Mouse (Mus musculus): ENCODE data around the gene Coro2b.

Gene Coro2b

GRCm38 (mm10) chr9:62394163-62394562, 142.7 kb downstream of the Coro2b start:
- DNase-seq (ENCODE audit: low spot score in 2 of 2), result no peak

GRCm38 (mm10) chr9:62393531-62393930, 143.3 kb downstream of the Coro2b start:
- no peak for DNase-seq (ENCODE audit: low spot score in 2 of 2)

GRCm38 (mm10) chr9:62389735-62390134, 147.1 kb downstream of the Coro2b start:
- no peak for DNase-seq (ENCODE audit: low spot score in 2 of 2)

GRCm38 (mm10) chr9:62385727-62386518, 150.9 kb downstream of the Coro2b start:
- no peak for DNase-seq (ENCODE audit: low spot score in 2 of 2)

GRCm38 (mm10) chr9:62385062-62385461, 151.8 kb downstream of the Coro2b start:
- DNase-seq (ENCODE audit: low spot score in 2 of 2), result no peak

- no peak for DNase-seq (ENCODE audit: low spot score in 2 of 2)
These were observed 154.2 kb downstream of the Coro2b start for GRCm38 (mm10) chr9:62382519-62383084.

GRCm38 (mm10) chr9:62381402-62381913, 155.4 kb downstream of the Coro2b start:
- DNase-seq (ENCODE audit: low spot score in 2 of 2), result no peak

GRCm38 (mm10) chr9:62380351-62380750, 156.5 kb downstream of the Coro2b start:
- no peak for DNase-seq (ENCODE audit: low spot score in 2 of 2)

- DNase-seq (ENCODE audit: low spot score in 2 of 2), result no peak
These were observed 158.9 kb downstream of the Coro2b start for GRCm38 (mm10) chr9:62377897-62378296.

GRCm38 (mm10) chr9:62374276-62374675, 162.6 kb downstream of the Coro2b start:
- no peak for DNase-seq (ENCODE audit: low spot score in 2 of 2)

GRCm38 (mm10) chr9:62373222-62374123, 163.4 kb downstream of the Coro2b start:
- peak; percentile 39 to 73 for DNase-seq (ENCODE audit: low spot score in 2 of 2)

GRCm38 (mm10) chr9:62372556-62373221, 164.2 kb downstream of the Coro2b start:
- no peak for DNase-seq (ENCODE audit: low spot score in 2 of 2)

GRCm38 (mm10) chr9:62371745-62372555, 164.9 kb downstream of the Coro2b start:
- no peak for DNase-seq (ENCODE audit: low spot score in 2 of 2)

GRCm38 (mm10) chr9:62370648-62371280, 166.1 kb downstream of the Coro2b start:
- DNase-seq (ENCODE audit: low spot score in 2 of 2), result no peak

GRCm38 (mm10) chr9:62370186-62370585, 166.7 kb downstream of the Coro2b start:
- DNase-seq (ENCODE audit: low spot score in 2 of 2), result no peak
